Mouse (Mus musculus): ENCODE measurements around the gene Iqcn.

Gene Iqcn

GRCm38 (mm10) chr8:70673079-70673856, 30.0 kb upstream of the Iqcn start, which contains the start of gene Lsm4:
Gene Lsm4 (plus strand): TSS chr8:70673248.
- peak; percentile 99 for TF ChIP-seq GATA4 (IDR thresholded peaks at IDR 0.05; ENCODE audit: insufficient replicate concordance, low read length)

- no peak for TF ChIP-seq GATA4 (IDR thresholded peaks at IDR 0.05; ENCODE audit: insufficient replicate concordance, low read length)
Observed at GRCm38 (mm10) chr8:70674109-70674508, 29.1 kb upstream of the Iqcn start.

GRCm38 (mm10) chr8:70674716-70675115, 28.5 kb upstream of the Iqcn start:
- no peak for TF ChIP-seq GATA4 (IDR thresholded peaks at IDR 0.05; ENCODE audit: insufficient replicate concordance, low read length)

GRCm38 (mm10) chr8:70675336-70675735, 27.9 kb upstream of the Iqcn start:
- no peak for TF ChIP-seq GATA4 (IDR thresholded peaks at IDR 0.05; ENCODE audit: insufficient replicate concordance, low read length)

GRCm38 (mm10) chr8:70677451-70678080, 25.7 kb upstream of the Iqcn start:
- no peak for TF ChIP-seq GATA4 (IDR thresholded peaks at IDR 0.05; ENCODE audit: insufficient replicate concordance, low read length)

GRCm38 (mm10) chr8:70678679-70679078, 24.6 kb upstream of the Iqcn start:
- TF ChIP-seq GATA4 (IDR thresholded peaks at IDR 0.05; ENCODE audit: insufficient replicate concordance, low read length): no peak

GRCm38 (mm10) chr8:70679404-70679803, 23.9 kb upstream of the Iqcn start:
- TF ChIP-seq GATA4 (IDR thresholded peaks at IDR 0.05; ENCODE audit: insufficient replicate concordance, low read length): no peak

- no peak for TF ChIP-seq GATA4 (IDR thresholded peaks at IDR 0.05; ENCODE audit: insufficient replicate concordance, low read length)
Observed at GRCm38 (mm10) chr8:70680039-70680438, 23.2 kb upstream of the Iqcn start.

- TF ChIP-seq GATA4 (IDR thresholded peaks at IDR 0.05; ENCODE audit: insufficient replicate concordance, low read length): no peak
Observed at GRCm38 (mm10) chr8:70681410-70681809, 21.8 kb upstream of the Iqcn start.

- no peak for TF ChIP-seq GATA4 (IDR thresholded peaks at IDR 0.05; ENCODE audit: insufficient replicate concordance, low read length)
Observed at GRCm38 (mm10) chr8:70682193-70682592, 21.1 kb upstream of the Iqcn start.

GRCm38 (mm10) chr8:70682692-70683091, 20.6 kb upstream of the Iqcn start:
- no peak for TF ChIP-seq GATA4 (IDR thresholded peaks at IDR 0.05; ENCODE audit: insufficient replicate concordance, low read length)

GRCm38 (mm10) chr8:70684291-70684690, 19.0 kb upstream of the Iqcn start:
- TF ChIP-seq GATA4 (IDR thresholded peaks at IDR 0.05; ENCODE audit: insufficient replicate concordance, low read length): no peak

GRCm38 (mm10) chr8:70687576-70687975, 15.7 kb upstream of the Iqcn start:
- TF ChIP-seq GATA4 (IDR thresholded peaks at IDR 0.05; ENCODE audit: insufficient replicate concordance, low read length): no peak

- TF ChIP-seq GATA4 (IDR thresholded peaks at IDR 0.05; ENCODE audit: insufficient replicate concordance, low read length): no peak
Observed at GRCm38 (mm10) chr8:70688136-70688535, 15.1 kb upstream of the Iqcn start.

- TF ChIP-seq GATA4 (IDR thresholded peaks at IDR 0.05; ENCODE audit: insufficient replicate concordance, low read length): no peak
Observed at GRCm38 (mm10) chr8:70689892-70690390, 13.3 kb upstream of the Iqcn start.

GRCm38 (mm10) chr8:70691230-70691629, 12.0 kb upstream of the Iqcn start:
- no peak for TF ChIP-seq GATA4 (IDR thresholded peaks at IDR 0.05; ENCODE audit: insufficient replicate concordance, low read length)
